Mouse (Mus musculus) erythroblast, embryonic 14.5 days (primary cell): ENCODE measurements around the gene Timm50.

Experiments used
- GATA1 ChIP-seq: IDR thresholded peaks from 2 replicates; pipeline ENCODE4 v1.6.1; 2012; ENCODE audit warnings: low read length, inconsistent platforms, mixed read lengths
- TAL1 ChIP-seq: IDR thresholded peaks from 3 replicates; pipeline ENCODE4 v1.6.1; 2012; ENCODE audit warnings: low read length, inconsistent platforms, mixed read lengths

DNA sequence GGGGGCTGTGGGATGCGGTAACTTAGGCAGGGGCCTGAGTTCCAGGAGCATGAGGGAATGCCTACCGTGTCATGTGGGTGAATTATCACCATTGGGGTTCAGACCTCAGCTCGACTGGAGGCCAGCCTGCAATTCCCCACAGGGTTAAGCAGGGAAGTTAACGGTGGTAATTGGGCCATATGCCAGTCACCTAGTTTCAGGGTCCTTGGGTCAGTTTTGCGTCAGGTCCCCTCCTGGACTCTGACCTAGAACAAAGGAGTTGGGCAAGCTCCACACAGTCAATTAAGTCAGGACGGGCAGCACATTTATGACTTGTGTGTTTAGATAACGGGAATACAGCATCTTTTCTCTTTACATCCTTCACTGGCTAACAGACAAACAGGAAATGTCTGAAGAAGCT is 29.5 kb upstream of the Timm50 start:
- no peak for TF ChIP-seq GATA1
- no peak for TF ChIP-seq TAL1
